Mouse (Mus musculus): ENCODE results near the gene Hs6st2.

GRCm38 (mm10) chrX:51699079-51699478, 17.4 kb upstream of the Hs6st2 start:
- no peak for TF ChIP-seq CTCF (conservative IDR thresholded peaks at IDR 0.05; ENCODE audit: insufficient read depth, insufficient read length, low read depth, low read length)
- no peak for TF ChIP-seq POLR2A (IDR thresholded peaks at IDR 0.05; ENCODE audit: low read depth, low read length)

Measured in kidney, adult 2 months (tissue).